9 mouse cellular contexts compared by ENCODE assay signal in genomic region chr11:97545808-97546560, GRCm38 (mm10). TPM values are rescaled to one million over a fixed set of nuclear protein-coding genes. Genes with fewer than 3 reads are reported as not detected.
DNase-seq lines count a peak whose midpoint lies in the region; ATAC-seq and TF ChIP-seq lines count a peak whose summit lies in the region.
"Had no signal": no experiment of that assay in that cellular context is flagged by ENCODE, and none has a peak within 500 bp of the region (broad histone marks: within the 10 kb centered on the region; RNA-seq: fewer than 3 reads in every experiment).

No protein-coding gene starts in this region.

- peaks cover 65% of the 10 kb centered on the region for H3K4me1 ChIP-seq in cerebellum, adult 2 months (ENCODE audit: control insufficient read depth, insufficient read depth, low read length)
- peaks cover 10% of the 10 kb centered on the region for H3K4me1 ChIP-seq in neural tube, embryonic 11.5 days (ENCODE audit: control insufficient read depth, insufficient read depth, low read length)
- H3K4me1 ChIP-seq in limb, embryonic 11.5 days (ENCODE audit: control insufficient read depth, insufficient read depth, low read length), result peaks cover 10% of the 10 kb centered on the region; the same call in 1 of the 2 replicates
- peaks cover 11% of the 10 kb centered on the region for H3K4me1 ChIP-seq in stomach, embryonic 15.5 days

- peak overlapping the region; percentile 47 for H3K9ac ChIP-seq in neural tube, embryonic 11.5 days (ENCODE audit: low read length)
- H3K9ac ChIP-seq in limb, embryonic 11.5 days (ENCODE audit: low read length), result peak overlapping the region; percentile 49; the same call in 1 of the 2 replicates
- 0 out of 2 replicates have a peak overlapping the region, but pooled peaks have one; percentile 34 for H3K9ac ChIP-seq in stomach, embryonic 15.5 days

- no peak for TF ChIP-seq POLR2A in cerebellum, adult 2 months (IDR thresholded peaks at IDR 0.05; ENCODE audit: borderline replicate concordance, insufficient read depth, low read length)

- no peaks in the 10 kb centered on the region for H3K27me3 ChIP-seq in cerebellum, adult 2 months (ENCODE audit: control insufficient read depth, insufficient read depth, low read length)
- H3K27me3 ChIP-seq in neural tube, embryonic 11.5 days (ENCODE audit: control insufficient read depth, insufficient read depth, low read length), result peaks cover 52% of the 10 kb centered on the region
- peaks cover 60% of the 10 kb centered on the region for H3K27me3 ChIP-seq in limb, embryonic 11.5 days (ENCODE audit: control insufficient read depth, insufficient read depth, low read length)
- peaks cover 81% of the 10 kb centered on the region for H3K27me3 ChIP-seq in stomach, embryonic 15.5 days (replicated peaks)

- peak overlapping the region; percentile 87 for H3K27ac ChIP-seq in cerebellum, adult 2 months (ENCODE audit: insufficient read depth, low read length)
- no peak overlapping the region for H3K27ac ChIP-seq in neural tube, embryonic 11.5 days (ENCODE audit: low read depth, low read length)
- no peak overlapping the region for H3K27ac ChIP-seq in limb, embryonic 11.5 days (replicated peaks; ENCODE audit: low read depth, low read length)
- no peak overlapping the region for H3K27ac ChIP-seq in stomach, embryonic 15.5 days

- no peaks in the 10 kb centered on the region for H3K9me3 ChIP-seq in neural tube, embryonic 11.5 days (ENCODE audit: control insufficient read depth, low read length)
- no peaks in the 10 kb centered on the region for H3K9me3 ChIP-seq in limb, embryonic 11.5 days (ENCODE audit: control insufficient read depth, low read length)
- no peaks in the 10 kb centered on the region for H3K9me3 ChIP-seq in stomach, embryonic 15.5 days

- peak overlapping the region; percentile 99 for H3K4me2 ChIP-seq in neural tube, embryonic 11.5 days (ENCODE audit: low read depth)
- H3K4me2 ChIP-seq in limb, embryonic 11.5 days (ENCODE audit: low read depth, severe bottlenecking), result peak overlapping the region; percentile 100
- peak overlapping the region; percentile 99 for H3K4me2 ChIP-seq in stomach, embryonic 15.5 days

- TF ChIP-seq CTCF in cerebellum, adult 2 months (IDR thresholded peaks at IDR 0.05; ENCODE audit: borderline replicate concordance, insufficient read depth, low read depth, low read length), result no peak

- WGBS in cerebellum, adult 2 months, result 1% methylated on average over 26 of the region's 26 CpGs
- WGBS in neural tube, embryonic 11.5 days, result 3% methylated on average over 26 of the region's 26 CpGs
- WGBS in limb, embryonic 11.5 days, result 4% methylated on average over 26 of the region's 26 CpGs
- 5% methylated on average over 26 of the region's 26 CpGs for WGBS in stomach, embryonic 15.5 days

- DNase-seq in cerebellum, adult 2 months, result peak in 1 of 2 experiments; percentile 64
- DNase-seq in cerebellum, postnatal 4 days (ENCODE audit: low spot score in 2 of 2), result no peak
- no peak for DNase-seq in neural tube, embryonic 11.5 days (ENCODE audit: low spot score)
- no peak for DNase-seq in neural tube, embryonic 10.5 days (ENCODE audit: extremely low spot score, low spot score)
- DNase-seq in limb, embryonic 11.5 days (ENCODE audit: low spot score), result no peak
- no peak for DNase-seq in embryo, embryonic 10 days (ENCODE audit: low spot score)
- no peak for DNase-seq in embryo, embryonic 10.5 days (ENCODE audit: low spot score)

- H3K36me3 ChIP-seq in neural tube, embryonic 11.5 days (ENCODE audit: control insufficient read depth, insufficient read depth, low read length), result no peaks in the 10 kb centered on the region
- no peaks in the 10 kb centered on the region for H3K36me3 ChIP-seq in limb, embryonic 11.5 days (ENCODE audit: control insufficient read depth, insufficient read depth, low read length)
- H3K36me3 ChIP-seq in stomach, embryonic 15.5 days, result no peaks in the 10 kb centered on the region

- no peak for ATAC-seq in neural tube, embryonic 11.5 days (ENCODE audit: insufficient read depth, low FRiP score, low TSS enrichment)
- no peak; the same call in 1 of the 2 replicates for ATAC-seq in limb, embryonic 11.5 days (ENCODE audit: insufficient number of reproducible peaks, low FRiP score, low TSS enrichment, low read depth)
- ATAC-seq in stomach, embryonic 15.5 days (ENCODE audit: insufficient read depth, low FRiP score, low read depth), result no peak

- peak overlapping the region; percentile 87 for H3K4me3 ChIP-seq in cerebellum, adult 2 months (replicated peaks; ENCODE audit: insufficient read depth, low read depth, low read length)
- peak overlapping the region; percentile 55 for H3K4me3 ChIP-seq in neural tube, embryonic 11.5 days (ENCODE audit: low read depth, low read length)
- peak overlapping the region; percentile 56 for H3K4me3 ChIP-seq in limb, embryonic 11.5 days (ENCODE audit: low read depth, low read length)
- H3K4me3 ChIP-seq in stomach, embryonic 15.5 days (replicated peaks), result peak overlapping the region; percentile 57

RNA-seq across cellular contexts. Expression of gene Srcin1, which starts 30.0 kb away (rescaled TPM):
- polyA plus RNA-seq in cerebellum, adult 2 months (2012; rRNA removed), result 127 and 142 TPM in 2 replicates
- 2.5 and 2.6 TPM in 2 replicates for polyA plus RNA-seq in neural tube, embryonic 11.5 days (2014; fragmentation: Nextera tagmentation; extraction: Ambion mirVana)
- polyA plus RNA-seq in limb, embryonic 11.5 days (2014; fragmentation: Nextera tagmentation; extraction: Ambion mirVana), result 0.28 and 0.34 TPM in 2 replicates
- polyA plus RNA-seq in stomach, embryonic 15.5 days (2015; fragmentation: Nextera tagmentation; extraction: Ambion mirVana), result 0.33 and 0.44 TPM in 2 replicates

RNA-seq across cellular contexts. Expression of gene 4933428G20Rik, which starts 45.8 kb away (rescaled TPM):
- not detected in 2 replicates for polyA plus RNA-seq in cerebellum, adult 2 months (2012; rRNA removed)
- not detected in 2 replicates for polyA plus RNA-seq in neural tube, embryonic 11.5 days (2014; fragmentation: Nextera tagmentation; extraction: Ambion mirVana)
- 0.13 TPM in 1 of 2 replicates, not detected in the other for polyA plus RNA-seq in limb, embryonic 11.5 days (2014; fragmentation: Nextera tagmentation; extraction: Ambion mirVana)
- 0.71 and 0.89 TPM in 2 replicates for polyA plus RNA-seq in stomach, embryonic 15.5 days (2015; fragmentation: Nextera tagmentation; extraction: Ambion mirVana)
- polyA plus RNA-seq: spleen, adult 2 months had no signal

Comparison
In these comparisons a context has a peak if more than half of its experiments do, and no peak if none do; other contexts are left out.
1. RNA of gene Srcin1, which starts 30.0 kb away (polyA plus RNA-seq): 127 to 142 TPM in cerebellum, adult 2 months; 2.5 to 2.6 TPM in neural tube, embryonic 11.5 days, 0.33 to 0.44 TPM in stomach, embryonic 15.5 days and 0.28 to 0.34 TPM in limb, embryonic 11.5 days; every median in the first group is over 10 times any median in the second.
2. Peak in every context shown above with its lines, with median percentiles within 50 percentile points of each other: H3K4me3 ChIP-seq, H3K4me2 ChIP-seq and H3K9ac ChIP-seq.